Mouse (Mus musculus): ENCODE data around the gene Tnc. TPM values are rescaled to one million over a fixed set of nuclear protein-coding genes. Genes with fewer than 3 reads are reported as not detected.

Tnc gene
- polyA plus RNA-seq, 1 experiment = 6.6 TPM

- DNase-seq = peak; percentile 63
- Histone ChIP-seq H3K4me1 (ENCODE audit: control insufficient read depth, insufficient read depth, low read length) (no peaks in the 10 kb centered on the region), H3K36me3 (ENCODE audit: control insufficient read depth, insufficient read depth, low read length) (no peaks in the 10 kb centered on the region), H3K4me3 (ENCODE audit: insufficient read depth, low read depth, low read length) (no peak overlapping the region), H3K27ac (ENCODE audit: insufficient read depth, low read depth, low read length) (no peak overlapping the region), H3K27me3 (replicated peaks; ENCODE audit: control insufficient read depth, insufficient read depth, low read length) (no peaks in the 10 kb centered on the region)
- WGBS = 29% methylated on average over 12 of the region's 12 CpGs
- TF ChIP-seq CTCF (conservative IDR thresholded peaks at IDR 0.05; ENCODE audit: insufficient read depth, insufficient read length, low read depth, low read length) = peak; percentile 80
- no peak for TF ChIP-seq POLR2A (IDR thresholded peaks at IDR 0.05; ENCODE audit: low read depth, low read length)
Measured at GRCm38 (mm10) chr4:63948066-63948687, 98.6 kb downstream of the Tnc start.

- H3K4me3 ChIP-seq (ENCODE audit: insufficient read depth, low read depth, low read length) = no peak overlapping the region
- H3K36me3 ChIP-seq (ENCODE audit: control insufficient read depth, insufficient read depth, low read length) = no peaks in the 10 kb centered on the region
- no peaks in the 10 kb centered on the region for H3K4me1 ChIP-seq (ENCODE audit: control insufficient read depth, insufficient read depth, low read length)
- no peak for TF ChIP-seq CTCF (conservative IDR thresholded peaks at IDR 0.05; ENCODE audit: insufficient read depth, insufficient read length, low read depth, low read length)
- H3K27me3 ChIP-seq (replicated peaks; ENCODE audit: control insufficient read depth, insufficient read depth, low read length) = no peaks in the 10 kb centered on the region
- no peak overlapping the region for H3K27ac ChIP-seq (ENCODE audit: insufficient read depth, low read depth, low read length)
- no peak for DNase-seq
- 78% methylated on average over 5 of the region's 5 CpGs for WGBS
Measured at GRCm38 (mm10) chr4:63943813-63944212, 103.0 kb downstream of the Tnc start.

GRCm38 (mm10) chr4:63942875-63943274 is 103.9 kb downstream of the Tnc start:
- H3K4me3 ChIP-seq (ENCODE audit: insufficient read depth, low read depth, low read length) = no peak overlapping the region
- no peak overlapping the region for H3K27ac ChIP-seq (ENCODE audit: insufficient read depth, low read depth, low read length)
- no peaks in the 10 kb centered on the region for H3K27me3 ChIP-seq (replicated peaks; ENCODE audit: control insufficient read depth, insufficient read depth, low read length)
- WGBS = 67% methylated on average over 3 of the region's 3 CpGs
- no peak for DNase-seq
- TF ChIP-seq POLR2A (IDR thresholded peaks at IDR 0.05; ENCODE audit: low read depth, low read length) (no peak), CTCF (conservative IDR thresholded peaks at IDR 0.05; ENCODE audit: insufficient read depth, insufficient read length, low read depth, low read length) (no peak)
- H3K4me1 ChIP-seq (ENCODE audit: control insufficient read depth, insufficient read depth, low read length) = no peaks in the 10 kb centered on the region
- H3K36me3 ChIP-seq (ENCODE audit: control insufficient read depth, insufficient read depth, low read length) = no peaks in the 10 kb centered on the region

- 83% methylated on average over 2 of the region's 2 CpGs for WGBS
- no peak for TF ChIP-seq CTCF (conservative IDR thresholded peaks at IDR 0.05; ENCODE audit: insufficient read depth, insufficient read length, low read depth, low read length)
- TF ChIP-seq POLR2A (IDR thresholded peaks at IDR 0.05; ENCODE audit: low read depth, low read length) = no peak
- no peaks in the 10 kb centered on the region for H3K36me3 ChIP-seq (ENCODE audit: control insufficient read depth, insufficient read depth, low read length)
Measured at GRCm38 (mm10) chr4:63941420-63941819, 105.4 kb downstream of the Tnc start.

GRCm38 (mm10) chr4:63939428-63939827 is 107.4 kb downstream of the Tnc start:
- Histone ChIP-seq H3K4me1 (ENCODE audit: control insufficient read depth, insufficient read depth, low read length) (no peaks in the 10 kb centered on the region), H3K4me3 (ENCODE audit: insufficient read depth, low read depth, low read length) (no peak overlapping the region), H3K27me3 (replicated peaks; ENCODE audit: control insufficient read depth, insufficient read depth, low read length) (no peaks in the 10 kb centered on the region), H3K36me3 (ENCODE audit: control insufficient read depth, insufficient read depth, low read length) (no peaks in the 10 kb centered on the region), H3K27ac (ENCODE audit: insufficient read depth, low read depth, low read length) (no peak overlapping the region)
- TF ChIP-seq POLR2A (IDR thresholded peaks at IDR 0.05; ENCODE audit: low read depth, low read length) (no peak), CTCF (conservative IDR thresholded peaks at IDR 0.05; ENCODE audit: insufficient read depth, insufficient read length, low read depth, low read length) (no peak)
- 73% methylated on average over 3 of the region's 3 CpGs for WGBS
- no peak for DNase-seq

More at GRCm38 (mm10) chr4:63941420-63941819, 105.4 kb downstream of the Tnc start:
- no peaks in the 10 kb centered on the region for H3K4me1 ChIP-seq (ENCODE audit: control insufficient read depth, insufficient read depth, low read length)
- no peak for DNase-seq
- H3K4me3 ChIP-seq (ENCODE audit: insufficient read depth, low read depth, low read length) = no peak overlapping the region
- no peaks in the 10 kb centered on the region for H3K27me3 ChIP-seq (replicated peaks; ENCODE audit: control insufficient read depth, insufficient read depth, low read length)
- no peak overlapping the region for H3K27ac ChIP-seq (ENCODE audit: insufficient read depth, low read depth, low read length)

- DNase-seq = no peak
- Histone ChIP-seq H3K27ac (ENCODE audit: insufficient read depth, low read depth, low read length) (no peak overlapping the region), H3K36me3 (ENCODE audit: control insufficient read depth, insufficient read depth, low read length) (no peaks in the 10 kb centered on the region), H3K4me1 (ENCODE audit: control insufficient read depth, insufficient read depth, low read length) (no peaks in the 10 kb centered on the region), H3K27me3 (replicated peaks; ENCODE audit: control insufficient read depth, insufficient read depth, low read length) (no peaks in the 10 kb centered on the region), H3K4me3 (ENCODE audit: insufficient read depth, low read depth, low read length) (no peak overlapping the region)
- no peak for TF ChIP-seq CTCF (conservative IDR thresholded peaks at IDR 0.05; ENCODE audit: insufficient read depth, insufficient read length, low read depth, low read length)
- TF ChIP-seq POLR2A (IDR thresholded peaks at IDR 0.05; ENCODE audit: low read depth, low read length) = no peak
- WGBS = 81% methylated on average over 4 of the region's 4 CpGs
Measured at GRCm38 (mm10) chr4:63935960-63936359, 110.9 kb downstream of the Tnc start.

- Histone ChIP-seq H3K27ac (ENCODE audit: insufficient read depth, low read depth, low read length) (no peak overlapping the region), H3K4me3 (ENCODE audit: insufficient read depth, low read depth, low read length) (no peak overlapping the region), H3K27me3 (replicated peaks; ENCODE audit: control insufficient read depth, insufficient read depth, low read length) (no peaks in the 10 kb centered on the region), H3K4me1 (ENCODE audit: control insufficient read depth, insufficient read depth, low read length) (no peaks in the 10 kb centered on the region), H3K36me3 (ENCODE audit: control insufficient read depth, insufficient read depth, low read length) (no peaks in the 10 kb centered on the region)
- WGBS = 83% methylated on average over 9 of the region's 9 CpGs
- TF ChIP-seq CTCF (conservative IDR thresholded peaks at IDR 0.05; ENCODE audit: insufficient read depth, insufficient read length, low read depth, low read length) (no peak), POLR2A (IDR thresholded peaks at IDR 0.05; ENCODE audit: low read depth, low read length) (no peak)
- no peak for DNase-seq
Measured at GRCm38 (mm10) chr4:63935314-63935713, 111.5 kb downstream of the Tnc start.
